Mouse (Mus musculus): ENCODE measurements around the gene Mapk10.

Mapk10 gene

GRCm38 (mm10) chr5:102868196-102868595 lies 342.9 kb downstream of the Mapk10 start:
- in situ Hi-C loops (cut with MseI, MboI): no loop called here

- in situ Hi-C loops (cut with MseI, MboI): no loop called here
These were observed 351.4 kb downstream of the Mapk10 start for GRCm38 (mm10) chr5:102859749-102860148.

GRCm38 (mm10) chr5:102858047-102858446 lies 353.1 kb downstream of the Mapk10 start:
- in situ Hi-C loops (cut with MseI, MboI): no loop called here

All from mouse trophoblast stem cell (cell line).